Mouse (Mus musculus) heart, adult 10 weeks (tissue): Measurements from ENCODE around the gene Atxn7l1. TPM values are rescaled to one million over a fixed set of nuclear protein-coding genes. Genes with fewer than 3 reads are reported as not detected.

Experiments used
- polyA plus RNA-seq: library from polyadenylated mRNA; stranded (reverse); fragments of 350-450 nt; fragmentation: Illumina TruSeq; extraction: RNeasy Lipid Tissue Mini Kit (QIAGEN cat#74804); gene quantifications from one replicate; pipeline ENCODE4 v1.2.3, GENCODE M21; 2014; ENCODE audit warnings: low read depth, low replicate concordance

Atxn7l1 gene
- 15.2 TPM for polyA plus RNA-seq

DNA sequence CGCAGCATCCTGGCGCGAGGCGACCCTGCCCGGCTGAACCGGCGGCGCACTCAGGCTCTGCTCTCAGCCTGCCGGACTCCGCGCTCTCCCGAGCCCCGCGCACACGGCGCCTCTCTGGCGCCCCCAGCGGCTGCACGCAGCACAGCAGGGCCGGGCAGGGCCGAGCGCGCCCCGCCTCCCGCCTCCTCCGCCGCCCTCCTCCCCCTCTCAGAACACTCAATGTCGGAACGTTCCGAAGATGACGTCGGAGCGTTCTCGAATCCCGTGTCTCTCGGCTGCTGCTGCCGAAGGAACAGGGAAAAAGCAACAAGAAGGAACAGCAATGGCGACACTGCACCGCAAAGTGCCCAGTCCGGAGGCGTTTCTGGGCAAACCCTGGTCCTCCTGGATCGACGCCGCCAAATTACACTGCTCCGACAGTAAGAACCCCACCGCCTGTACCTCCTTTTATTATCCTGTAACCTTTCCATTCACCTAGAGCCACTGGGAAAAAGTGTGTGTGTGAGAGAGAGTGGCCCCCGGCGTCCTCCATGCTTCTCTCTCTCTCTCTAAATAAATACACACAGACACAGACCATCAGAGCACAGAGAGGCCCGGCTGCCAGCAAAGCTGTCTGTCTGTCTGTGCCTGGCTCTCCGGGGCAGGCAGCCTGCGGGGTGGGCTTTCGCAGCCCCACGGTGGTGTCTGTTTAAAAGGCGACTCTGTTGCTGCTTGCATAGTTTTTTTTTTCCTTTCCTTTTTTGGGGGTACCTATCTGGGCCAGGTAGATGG lies at the start of gene Atxn7l1:
Gene Atxn7l1, plus strand, starts transcription at position 197 of the 771 bp plus-strand sequence.

DNA sequence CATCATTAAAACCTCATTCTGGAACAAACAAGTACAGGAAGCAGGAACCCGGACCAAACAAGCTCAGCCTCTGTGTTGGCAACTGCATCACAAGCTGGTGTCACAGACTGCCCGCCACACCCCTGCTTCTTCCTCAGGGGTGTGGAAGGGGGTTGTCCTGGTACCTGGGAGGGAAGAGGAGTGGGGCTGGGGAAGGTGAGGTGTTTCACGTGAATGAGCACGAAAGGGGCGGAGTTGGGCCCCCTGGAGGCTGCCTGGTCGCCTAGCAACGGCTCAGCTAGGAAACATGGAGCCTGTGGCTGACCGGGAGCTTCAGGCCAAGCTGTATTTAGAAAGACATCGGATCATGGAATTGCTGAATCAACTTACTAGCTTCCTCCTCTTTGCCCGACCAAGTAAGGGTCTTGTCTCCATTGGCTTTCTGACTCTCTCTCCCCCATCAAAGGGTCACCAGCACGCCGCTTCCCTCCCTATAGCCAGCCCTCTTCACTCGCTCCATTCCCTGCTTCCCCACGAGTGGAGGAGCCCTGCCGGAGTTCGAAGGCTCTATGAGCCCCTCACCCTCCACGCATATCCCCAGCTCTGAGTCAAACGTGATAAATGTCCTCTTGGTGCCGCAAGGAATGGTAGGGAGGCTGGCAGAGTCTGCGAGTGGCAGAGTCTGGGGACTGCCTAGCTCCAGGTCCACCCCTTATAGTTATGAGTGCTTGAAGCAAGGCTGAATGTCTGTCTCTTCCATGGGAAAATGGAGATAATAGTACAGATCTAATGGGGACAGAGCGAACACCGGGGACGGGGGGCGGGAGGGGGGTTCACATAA lies 247.5 kb downstream of the Atxn7l1 start, which contains the start of gene Efcab10:
Gene Efcab10, plus strand, starts transcription at position 51 of the 820 bp plus-strand sequence.

Other genes starting within 250 kb of the Atxn7l1 start
- 86.8 TPM for gene Sypl, start 193.8 kb upstream of the Atxn7l1 start, polyA plus RNA-seq
- 1.9 TPM for gene Cdhr3, start 54.8 kb upstream of the Atxn7l1 start, polyA plus RNA-seq
- gene Efcab10, start 247.2 kb downstream of the Atxn7l1 start, polyA plus RNA-seq, result not detected